Mouse (Mus musculus) heart, postnatal 0 days (tissue): ENCODE measurements around the gene Fam13c.

ENCODE experiments used
- CTCF ChIP-seq: IDR thresholded peaks from 2 replicates; pipeline ENCODE4 v1.5.1; 2016; ENCODE audit warnings: antibody characterized with exemption, control low read depth, low read depth
- EP300 ChIP-seq: IDR thresholded peaks from 2 replicates; pipeline ENCODE4 v1.6.1; 2016; ENCODE audit warnings: antibody characterized with exemption, low read depth

- TF ChIP-seq CTCF (no peak), EP300 (no peak)
These were observed 90.0 kb downstream of the Fam13c start for GRCm38 (mm10) chr10:70530185-70530823.
